Mouse (Mus musculus) layer of hippocampus, postnatal 14 days (tissue): ENCODE data around the gene Slc7a6. TPM values are rescaled to one million over a fixed set of nuclear protein-coding genes. Genes with fewer than 3 reads are reported as not detected.

Experiments
- DNase-seq, 2 experiments: peaks; one replicate each; pipeline ENCODE4 v3.0.0; 2021 to 2022; ENCODE audit warnings: low spot score in 2 of 2, mixed read lengths in 1 of 2
- long read RNA-seq, 2 experiments: library from polyadenylated mRNA; stranded (forward); transcript quantifications; one replicate each; pipeline ENCODE4 v2.0.0; 2021
- total RNA-seq, 2 experiments: library from RNA; stranded (reverse); gene quantifications; 2 replicates each; pipeline ENCODE4 v1.2.3; 2021

Slc7a6 gene
- 10 to 100 TPM; 25.7 to 26.3 TPM for total RNA-seq
- long read RNA-seq, experiment 1, partial matches to known transcripts, result 4 of 8 reads
- long read RNA-seq, experiment 1, other reads (novel, unspliced or antisense), result 4 of 8 reads
- long read RNA-seq, experiment 2, partial matches to known transcripts, result 1 of 3 reads
- long read RNA-seq, experiment 2, other reads (novel, unspliced or antisense), result 2 of 3 reads

DNA sequence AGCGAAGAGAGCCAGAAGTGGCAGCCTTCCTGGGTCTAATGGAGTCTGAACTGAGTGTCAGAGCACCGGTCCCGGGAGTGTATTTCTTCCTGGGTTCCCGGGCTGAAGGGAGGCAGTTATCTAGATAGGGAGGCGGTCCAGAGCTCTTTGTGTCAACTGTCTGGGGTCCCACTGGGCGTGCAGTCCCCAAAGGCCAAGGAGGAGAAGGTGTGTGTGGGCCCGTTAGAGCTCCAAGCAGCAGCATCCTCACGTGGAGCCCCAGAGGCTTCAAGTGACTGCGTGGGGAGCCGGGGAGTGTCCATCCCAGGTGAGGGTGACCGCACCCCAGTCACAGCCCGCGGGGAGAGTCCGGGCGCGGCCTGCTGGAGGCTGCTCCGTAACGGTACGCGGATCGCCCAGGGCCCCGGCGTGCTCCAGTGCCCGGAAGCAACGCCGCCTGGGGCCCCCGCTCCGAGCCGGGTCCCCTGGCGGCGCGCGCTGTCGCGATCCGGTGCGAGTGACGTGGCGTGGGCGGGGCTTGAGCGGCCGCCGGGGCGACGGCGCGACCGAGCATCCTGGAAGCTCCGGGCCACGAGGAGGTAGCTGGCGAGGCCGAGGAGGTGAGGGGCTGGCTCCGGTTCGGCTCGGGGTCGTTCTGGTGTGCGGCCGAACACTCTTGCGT, at the start of gene Slc7a6:
TSS of gene Slc7a6 (plus strand) at position 502 of the 661 bp plus-strand sequence.
- DNase-seq, result peak; percentile 83 to 87

DNA sequence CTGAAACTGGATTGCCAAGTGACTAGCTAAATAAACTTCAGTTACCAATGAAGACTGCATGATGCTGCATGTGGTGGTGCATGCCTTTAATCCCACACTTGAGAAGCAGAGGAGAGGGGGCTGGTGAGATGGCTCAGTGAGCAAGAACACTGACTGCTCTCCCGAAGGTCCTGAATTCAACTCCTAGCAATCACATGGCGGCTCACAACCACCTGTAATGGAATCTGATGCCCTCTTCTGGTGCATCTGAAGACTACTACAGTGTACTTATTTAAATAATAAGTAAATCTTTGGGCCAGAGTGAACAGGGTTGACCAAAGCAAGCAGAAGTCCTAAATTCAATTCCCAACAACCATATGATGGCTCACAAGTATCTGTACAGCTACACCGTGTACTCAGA, 45.2 kb upstream of the Slc7a6 start:
- no peak for DNase-seq

DNA sequence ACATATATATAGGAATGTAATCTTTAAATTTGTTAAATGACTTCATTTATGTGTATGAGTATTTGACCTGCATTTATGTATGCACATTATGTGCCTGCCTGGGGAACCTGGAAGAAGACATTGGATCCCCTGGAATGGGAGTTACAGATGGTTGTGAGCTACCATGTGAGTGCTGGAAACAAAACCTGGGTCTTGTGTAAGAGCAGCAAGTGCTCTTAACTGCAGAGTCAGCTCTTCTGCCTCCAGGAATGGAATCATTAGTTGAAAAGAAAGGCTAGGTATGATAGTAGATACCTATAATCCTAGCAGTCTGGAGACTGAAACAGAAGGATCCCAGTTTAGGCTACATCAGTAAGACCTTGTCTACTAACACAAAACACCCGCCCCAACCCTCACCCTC, 42.6 kb upstream of the Slc7a6 start:
- DNase-seq, result no peak

DNA sequence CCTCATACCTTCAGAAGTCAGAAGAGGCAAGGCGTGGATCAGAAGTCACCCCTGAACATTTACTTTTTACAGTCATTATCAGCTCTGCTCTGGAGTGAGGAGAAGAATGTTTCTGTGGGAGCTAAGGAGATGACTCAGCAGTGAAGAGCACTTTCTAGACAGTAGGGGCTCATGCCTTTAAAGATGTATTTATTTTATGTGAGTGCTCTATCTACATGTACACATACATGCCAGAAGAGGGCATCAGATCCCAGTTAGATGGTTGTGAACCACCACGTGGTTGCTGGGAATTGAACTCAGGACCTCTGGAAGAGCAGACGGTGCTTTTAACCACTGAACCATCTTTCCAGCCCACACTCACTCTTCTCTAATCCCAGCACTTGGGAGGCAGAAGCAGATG, 41.6 kb upstream of the Slc7a6 start:
- DNase-seq, result no peak

DNA sequence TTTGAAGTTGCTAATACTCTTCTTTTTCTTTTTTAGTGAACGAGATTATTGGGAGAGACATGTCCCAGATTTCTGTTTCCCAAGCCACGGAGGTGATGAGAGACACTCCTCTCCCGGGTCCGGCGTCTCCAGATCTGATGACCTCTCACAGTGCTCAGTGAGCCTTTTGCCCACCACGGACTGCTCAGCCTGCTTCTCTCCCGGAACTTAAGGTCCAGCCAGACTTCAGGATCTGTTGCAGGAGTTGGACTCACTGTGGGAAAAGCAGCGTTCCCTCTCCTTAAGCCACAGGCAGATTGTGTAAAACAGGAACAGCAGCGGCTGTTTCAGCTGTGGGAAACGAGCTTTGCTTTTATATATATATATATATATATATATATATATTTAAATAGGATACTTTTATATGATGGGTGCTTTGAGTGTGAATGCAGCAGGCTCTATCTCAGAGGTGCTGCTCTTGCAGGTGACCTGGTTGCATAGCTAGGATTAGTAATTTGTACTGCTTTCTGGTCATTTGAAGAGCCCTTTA, 40.7 kb upstream of the Slc7a6 start:
- no peak for DNase-seq

DNA sequence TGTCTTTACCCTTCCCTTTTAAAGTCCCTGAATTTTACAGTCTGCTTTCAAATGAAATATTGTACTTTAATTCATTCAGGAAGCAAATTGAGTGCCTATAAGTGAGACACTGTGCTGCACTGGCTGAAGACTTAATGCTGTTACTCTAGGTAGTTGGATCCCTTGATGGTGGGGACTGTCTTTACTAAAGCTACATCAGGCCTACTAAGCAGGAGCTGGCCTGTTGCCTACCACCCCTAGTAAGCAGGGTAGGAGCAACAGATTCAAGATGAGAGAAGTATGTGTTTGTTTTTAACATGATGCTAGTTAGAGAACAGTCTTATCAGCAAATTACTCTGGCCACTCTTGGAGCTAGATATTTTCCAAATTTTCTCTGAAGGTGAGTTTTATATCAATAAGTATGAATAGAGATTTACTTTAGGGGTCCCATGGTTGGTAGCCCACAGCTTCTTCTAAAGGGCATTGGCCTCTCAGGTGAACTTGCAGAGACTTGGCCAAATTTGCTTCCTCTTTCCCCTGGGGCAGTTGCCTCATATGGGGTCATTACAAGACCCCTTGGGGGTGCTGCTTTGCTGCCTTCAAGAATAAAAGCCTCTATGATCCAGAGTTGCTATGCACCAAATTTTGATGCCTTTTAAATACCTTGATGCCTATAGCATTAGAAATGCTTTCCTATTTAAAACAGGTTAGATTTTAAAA, 39.3 kb upstream of the Slc7a6 start:
- no peak for DNase-seq

DNA sequence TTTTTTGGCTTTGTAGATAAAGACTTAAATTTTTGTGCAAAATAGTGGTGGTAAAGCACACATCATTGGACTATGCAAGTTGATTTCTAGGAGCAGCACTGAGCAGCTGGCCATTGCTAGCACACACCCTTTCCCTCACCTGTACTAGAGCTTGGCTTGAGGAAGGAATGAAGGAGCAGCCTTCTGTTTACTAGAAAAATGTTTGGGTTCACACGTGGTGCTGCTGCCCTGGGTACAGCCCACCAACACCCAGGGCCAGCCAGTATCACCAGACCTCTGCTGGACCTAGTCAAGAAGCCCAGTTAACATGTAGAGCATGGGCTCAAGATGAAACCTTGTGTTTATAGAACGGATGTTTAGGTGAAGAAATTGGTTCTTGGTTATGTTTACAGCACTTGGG, 38.7 kb upstream of the Slc7a6 start:
- no peak for DNase-seq

DNA sequence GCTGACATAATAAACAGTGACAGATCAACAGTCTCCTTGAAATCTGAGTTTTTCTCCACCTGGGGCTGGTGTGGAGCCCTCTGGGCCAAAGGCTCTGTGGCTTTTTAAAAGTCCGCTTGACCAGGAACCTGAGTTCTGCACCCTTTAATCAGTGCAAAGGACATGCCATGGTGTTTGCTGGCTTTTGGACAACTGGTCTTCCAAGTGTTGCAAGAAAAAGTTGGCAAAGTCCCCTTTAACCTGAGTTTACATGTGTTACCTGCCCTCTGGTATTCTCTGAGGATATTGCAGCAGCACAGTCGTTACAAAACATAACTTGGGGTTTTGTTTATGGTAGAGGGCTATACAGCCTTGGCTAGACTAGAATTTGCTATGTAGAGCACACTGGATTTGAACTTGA, 38.2 kb upstream of the Slc7a6 start:
- no peak for DNase-seq

DNA sequence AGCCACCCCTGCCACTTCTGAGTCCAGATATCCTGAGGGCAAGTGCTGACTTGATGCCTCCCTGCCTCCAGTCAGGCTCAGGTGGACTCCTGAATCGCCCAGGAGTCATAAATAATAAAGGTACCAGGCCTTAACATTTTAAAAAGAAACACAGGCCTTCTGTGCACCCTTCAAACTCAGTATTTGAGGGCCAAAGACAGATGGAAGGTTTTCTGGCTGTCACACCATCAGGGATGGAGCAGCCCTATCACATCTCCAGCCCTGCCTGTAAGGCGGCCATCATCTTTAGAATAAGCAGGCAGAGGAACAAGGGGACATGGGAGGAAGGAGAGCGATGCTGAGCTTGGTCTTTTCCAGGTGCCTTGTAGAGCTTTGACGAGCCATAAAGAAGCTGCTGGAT, 37.6 kb upstream of the Slc7a6 start:
- DNase-seq, result no peak

DNA sequence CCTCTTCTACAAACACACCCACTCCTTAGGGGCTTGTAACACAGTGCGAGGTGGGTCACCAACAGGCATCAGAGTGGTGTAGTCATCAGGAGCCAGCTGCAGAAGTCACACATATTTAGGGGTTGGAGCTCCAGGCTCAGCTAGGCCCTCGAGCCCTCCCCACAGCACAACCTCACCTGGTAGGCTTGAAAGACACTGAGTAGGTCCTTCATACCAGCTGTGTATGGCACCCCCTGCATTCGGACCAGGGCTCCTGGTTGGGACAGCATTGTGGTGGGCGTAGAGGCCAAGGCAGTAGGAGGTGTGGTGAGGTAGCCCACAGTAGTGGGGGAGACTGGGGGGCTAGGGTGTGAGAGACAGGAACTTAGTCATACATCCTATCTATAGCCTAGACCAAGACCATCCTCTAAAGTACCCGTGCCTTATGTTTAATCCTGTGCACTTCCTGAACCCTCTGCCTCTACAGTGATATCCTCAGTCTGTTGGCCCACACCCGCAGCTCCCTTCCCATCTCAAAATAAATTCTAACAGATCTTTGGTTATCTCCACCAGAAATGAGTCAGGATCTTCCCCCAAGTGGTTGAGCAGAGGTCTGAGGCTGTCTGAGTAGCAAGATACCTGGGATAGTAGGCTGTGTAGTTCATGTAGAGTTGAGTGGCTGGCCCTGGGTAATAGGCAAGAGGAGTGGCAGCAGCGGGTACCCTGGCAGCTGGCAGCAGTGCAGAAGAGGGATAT, 37.0 kb upstream of the Slc7a6 start:
- no peak for DNase-seq

DNA sequence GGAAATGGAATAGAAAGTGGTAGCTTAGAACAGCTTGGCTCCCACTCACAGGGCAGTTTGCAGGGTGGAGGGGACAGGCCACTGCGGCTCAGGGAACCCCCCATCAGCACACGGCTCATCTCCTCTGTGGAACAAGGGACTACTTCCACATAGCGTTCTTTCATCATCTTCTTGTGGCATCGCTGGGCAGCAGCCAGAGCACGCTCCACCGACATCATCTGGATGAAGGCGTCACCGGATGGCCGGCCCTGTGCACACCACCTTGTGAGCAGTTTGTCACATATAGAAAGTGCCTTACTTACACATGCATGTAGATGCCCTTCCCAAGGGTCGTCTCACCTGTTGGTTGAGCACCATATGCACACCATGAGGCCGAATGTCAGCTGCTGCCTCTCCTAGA, 36.3 kb upstream of the Slc7a6 start:
- DNase-seq, result no peak

DNA sequence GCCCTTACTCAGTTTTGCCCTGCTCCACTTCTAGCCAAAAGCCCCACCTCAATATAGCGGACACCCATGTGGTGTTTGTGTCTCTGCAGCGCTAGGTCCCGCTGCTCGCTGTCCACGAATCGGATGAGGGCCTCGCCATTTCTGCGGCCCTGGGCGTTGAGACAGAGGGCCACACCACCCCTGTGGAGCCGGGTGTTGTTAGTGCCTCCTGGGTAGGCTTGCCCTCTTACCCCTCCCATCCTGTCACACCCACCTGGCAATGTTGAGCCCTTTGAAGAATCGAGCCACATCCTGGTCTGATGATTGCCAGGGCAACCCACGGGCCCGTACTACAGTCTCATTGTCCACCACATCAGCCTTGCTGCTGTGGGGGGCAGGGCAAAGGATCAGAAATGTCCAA, 35.1 kb upstream of the Slc7a6 start:
- no peak for DNase-seq

DNA sequence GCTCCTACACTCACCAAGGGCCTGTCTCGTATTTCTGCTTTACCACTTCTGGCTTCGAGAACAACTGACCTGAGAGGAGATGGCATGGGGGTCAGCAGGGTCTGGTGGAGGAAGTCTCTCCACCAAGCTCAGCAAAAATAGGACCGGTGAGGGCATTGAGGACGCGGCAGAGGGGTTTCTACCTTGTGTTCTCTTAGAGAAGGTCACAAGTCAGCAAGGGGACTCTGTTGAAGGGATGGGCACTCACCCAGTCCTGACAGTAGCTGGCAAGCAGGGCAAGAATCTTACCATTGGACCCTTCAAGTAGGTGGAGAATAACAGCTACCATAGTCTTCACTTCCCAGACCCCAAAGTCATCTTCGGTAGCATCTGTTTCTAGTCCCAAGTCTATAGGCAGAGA, 34.7 kb upstream of the Slc7a6 start:
- no peak for DNase-seq

DNA sequence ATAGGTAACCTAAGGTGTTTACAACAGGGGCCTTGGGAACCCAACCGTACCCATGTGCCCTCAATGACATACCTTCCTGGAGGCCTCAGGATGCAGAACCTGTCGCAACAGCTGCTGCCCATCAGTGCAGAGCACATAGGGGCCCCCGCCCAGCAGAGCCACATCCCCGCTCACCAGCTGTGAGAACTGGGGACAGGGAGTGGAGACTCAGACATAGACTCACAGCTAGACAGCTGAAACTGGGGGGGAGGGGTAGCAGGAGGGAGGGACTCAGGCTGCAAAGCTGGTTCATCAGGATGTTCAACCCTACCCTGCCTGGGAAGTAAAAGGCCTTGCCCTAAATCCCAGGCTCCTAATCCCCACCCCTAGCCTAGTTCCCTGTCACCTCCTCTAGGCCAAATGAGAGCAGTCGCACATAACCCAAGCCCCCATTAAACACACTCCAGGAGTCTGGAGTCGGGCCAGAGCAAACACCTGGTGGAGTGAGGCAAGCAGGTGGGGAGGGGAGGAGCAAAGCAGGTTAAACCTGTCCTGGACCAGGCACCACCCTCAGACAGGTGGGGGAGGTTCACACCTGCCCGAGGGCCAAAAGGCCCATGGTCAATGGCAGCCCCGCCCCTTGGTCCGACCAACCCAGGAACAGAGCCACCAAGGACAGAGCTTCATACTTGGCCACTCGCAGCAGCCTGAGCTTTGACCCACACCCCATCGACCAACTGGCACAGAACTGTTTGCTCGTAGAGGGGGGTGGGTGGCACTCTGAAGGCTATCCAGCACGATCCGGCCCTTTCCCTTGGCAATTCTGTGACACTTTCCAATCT, 33.7 kb upstream of the Slc7a6 start:
- DNase-seq, result no peak

DNA sequence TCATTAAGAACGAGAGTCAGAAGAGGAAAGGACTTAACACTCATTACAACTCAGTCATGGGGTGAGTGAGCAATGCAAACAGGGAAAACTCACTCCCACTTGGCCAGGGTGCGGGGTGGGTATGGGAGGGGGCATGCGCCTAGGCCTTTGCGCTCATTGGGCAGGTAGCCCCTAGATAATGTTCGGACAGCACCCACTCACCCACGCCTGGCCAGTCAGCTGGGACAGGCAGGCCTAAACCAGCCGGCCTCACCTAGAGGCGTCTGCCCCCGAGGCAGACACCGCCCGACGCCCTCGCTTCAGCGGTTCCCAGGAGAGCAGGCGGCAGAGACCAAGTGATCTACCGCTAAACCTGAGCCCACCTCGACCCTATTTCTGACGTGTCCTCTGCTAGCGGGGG, 33.0 kb upstream of the Slc7a6 start:
- DNase-seq, result no peak

DNA sequence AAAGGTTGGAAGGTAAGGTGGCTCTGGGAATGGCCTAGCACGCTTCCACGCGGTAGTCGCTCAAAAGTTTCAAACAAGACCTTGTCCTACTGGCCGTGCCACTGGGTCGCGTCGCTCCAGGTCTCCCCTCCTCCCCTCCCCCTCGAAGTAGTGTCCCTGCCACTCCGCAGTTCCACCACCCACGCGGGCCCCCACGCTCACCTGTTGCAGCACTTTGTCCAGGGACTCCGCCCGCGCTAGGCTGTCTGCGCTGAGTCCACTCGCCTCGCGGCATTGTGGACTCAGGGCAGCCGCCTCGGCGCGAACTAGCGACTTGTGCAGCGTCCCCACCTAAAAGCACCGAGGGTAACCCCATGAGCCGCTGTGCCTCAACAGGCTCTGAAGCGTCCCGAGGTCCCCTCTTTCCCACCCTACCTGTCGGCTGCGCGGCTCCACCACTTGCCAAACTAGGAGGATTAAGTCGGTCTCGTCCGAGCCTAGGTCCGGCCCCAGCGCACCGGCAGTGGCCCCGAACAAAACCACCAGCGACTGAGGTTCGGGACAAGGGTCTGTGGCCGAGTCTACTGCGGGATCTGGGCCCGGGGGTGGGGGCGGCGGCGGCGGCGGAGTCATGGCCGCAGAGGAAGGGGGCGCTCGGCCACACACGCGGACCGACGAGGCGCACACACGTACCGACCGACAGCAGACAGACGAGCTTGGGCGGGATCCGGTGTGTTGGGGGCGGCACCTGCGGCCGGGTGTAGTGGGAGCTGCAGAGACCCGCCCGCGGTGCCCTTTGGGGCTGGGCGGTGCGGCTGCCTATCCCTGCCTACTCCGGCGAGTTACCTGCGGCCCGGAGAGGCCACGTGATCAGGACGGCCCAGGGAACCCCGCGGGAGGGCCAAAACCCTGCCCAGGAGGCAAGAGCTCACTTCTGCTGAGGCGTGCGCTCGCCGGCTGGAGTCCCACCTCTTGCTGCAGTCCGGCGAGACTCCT, 32.2 kb upstream of the Slc7a6 start, which contains the start of gene Esrp2:
TSS of gene Esrp2 (minus strand) at position 819 of the 975 bp plus-strand sequence.
- DNase-seq, result no peak

DNA sequence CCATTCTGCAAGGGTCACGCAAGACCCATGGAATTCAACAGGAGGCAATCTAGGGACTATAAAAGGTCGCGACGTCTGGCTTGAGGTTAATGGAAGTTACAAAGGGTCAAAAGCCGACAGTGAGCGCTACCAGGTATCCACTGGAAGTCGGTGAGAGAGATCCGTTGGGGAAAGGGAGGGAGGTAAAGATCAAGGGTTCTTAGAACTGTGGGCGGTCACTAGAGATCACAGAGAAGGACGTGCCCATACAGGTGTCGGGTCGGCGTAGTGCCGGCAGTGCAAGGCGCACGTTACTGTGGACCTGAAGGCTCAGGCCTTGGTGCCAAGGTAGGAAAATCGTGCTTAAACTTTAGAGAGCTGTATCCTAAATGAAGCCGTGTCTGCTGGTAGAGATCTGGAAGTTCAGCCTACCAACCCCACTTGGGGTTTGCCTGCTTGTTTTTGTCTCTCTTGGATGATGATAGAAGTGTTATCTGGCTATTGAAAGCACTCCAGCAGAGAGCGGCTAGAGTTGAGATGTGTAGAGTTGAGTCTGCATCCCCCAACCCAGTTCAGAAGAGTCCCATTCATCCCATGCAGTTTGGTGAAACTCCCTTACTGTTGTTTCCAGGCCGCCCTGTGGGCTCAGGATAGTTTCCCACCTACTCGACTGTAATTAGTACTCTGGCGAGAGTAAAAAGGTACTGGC, 31.3 kb upstream of the Slc7a6 start:
- no peak for DNase-seq

DNA sequence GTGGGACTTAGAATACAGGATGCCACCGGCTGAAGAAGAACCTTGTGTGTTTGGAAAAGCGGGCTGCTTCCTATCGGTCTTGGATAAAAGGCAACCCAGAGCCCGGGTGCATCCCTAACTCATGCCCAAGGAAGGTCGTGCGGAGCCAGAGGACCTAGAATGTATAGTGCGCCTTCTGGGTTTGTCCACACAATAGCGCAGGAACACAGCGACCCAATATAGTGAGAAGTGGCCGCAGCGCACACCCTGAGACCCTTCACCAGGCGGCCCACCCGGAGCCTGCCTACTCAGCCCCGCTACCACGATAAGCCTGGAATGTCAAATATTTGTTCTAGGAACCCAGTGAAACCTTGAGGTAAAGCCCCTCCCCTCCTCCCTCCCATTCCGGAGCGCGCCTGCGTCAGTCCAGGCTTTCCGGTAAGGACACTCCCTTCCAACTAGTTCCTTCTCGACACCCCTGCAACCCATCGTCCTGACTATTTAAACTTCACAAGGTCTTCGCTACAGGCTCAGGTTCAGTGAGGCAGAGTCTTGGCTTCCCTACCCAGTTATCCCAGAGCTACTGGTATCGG, 30.7 kb upstream of the Slc7a6 start:
- DNase-seq, result no peak

DNA sequence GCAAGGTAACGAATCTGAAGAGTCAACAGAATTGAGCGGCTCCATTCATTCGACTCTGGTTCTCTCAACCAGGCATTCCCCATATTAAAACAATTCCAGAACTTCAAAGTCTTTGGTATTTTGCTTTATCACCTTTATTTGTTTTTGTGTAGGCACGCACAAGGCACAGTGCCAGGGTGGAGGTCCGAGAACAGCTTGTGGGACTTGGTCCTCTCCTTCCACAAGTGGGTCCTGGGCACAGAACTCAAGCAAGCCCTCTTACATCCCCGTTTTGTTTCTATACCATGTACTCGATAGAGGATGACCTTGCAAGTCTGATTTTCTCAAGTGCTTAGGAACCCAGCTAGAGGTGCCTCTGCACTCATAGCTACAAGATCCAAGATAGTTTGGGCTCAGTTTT, 30.0 kb upstream of the Slc7a6 start:
- DNase-seq, result no peak
